Mouse (Mus musculus) urinary bladder, postnatal 25 days (tissue): ENCODE results near the gene Ncoa5.

Experiments
- DNase-seq: peaks from one replicate; pipeline ENCODE4 v3.0.0; 2022; ENCODE audit warnings: low spot score

Ncoa5 gene

GRCm38 (mm10) chr2:165034131-165035057, at the start of gene Ncoa5:
Gene Ncoa5 (minus strand): TSS chr2:165034867.
- DNase-seq, result peak; percentile 95

- no peak for DNase-seq
These were observed 46.6 kb upstream of the Ncoa5 start for GRCm38 (mm10) chr2:165081257-165081656.

- no peak for DNase-seq
These were observed 46.0 kb upstream of the Ncoa5 start for GRCm38 (mm10) chr2:165080657-165081056.

- DNase-seq, result no peak
These were observed 43.9 kb upstream of the Ncoa5 start for GRCm38 (mm10) chr2:165078605-165079004.

- no peak for DNase-seq
These were observed 43.4 kb upstream of the Ncoa5 start for GRCm38 (mm10) chr2:165078045-165078444.

GRCm38 (mm10) chr2:165077055-165077454, 42.4 kb upstream of the Ncoa5 start:
- no peak for DNase-seq

- peak; percentile 71 for DNase-seq
These were observed 40.3 kb upstream of the Ncoa5 start for GRCm38 (mm10) chr2:165074937-165075336.

- no peak for DNase-seq
These were observed 39.6 kb upstream of the Ncoa5 start for GRCm38 (mm10) chr2:165074081-165074884.

- DNase-seq, result no peak
These were observed 38.7 kb upstream of the Ncoa5 start for GRCm38 (mm10) chr2:165073381-165073781.

- peak; percentile 44 for DNase-seq
These were observed 35.6 kb upstream of the Ncoa5 start for GRCm38 (mm10) chr2:165070096-165070816.

GRCm38 (mm10) chr2:165068806-165069205, 34.1 kb upstream of the Ncoa5 start:
- no peak for DNase-seq

- DNase-seq, result no peak
These were observed 29.8 kb upstream of the Ncoa5 start for GRCm38 (mm10) chr2:165064489-165064888.

- no peak for DNase-seq
These were observed 27.2 kb upstream of the Ncoa5 start for GRCm38 (mm10) chr2:165061638-165062433.

GRCm38 (mm10) chr2:165059961-165060360, 25.3 kb upstream of the Ncoa5 start:
- no peak for DNase-seq

GRCm38 (mm10) chr2:165056377-165057085, 21.9 kb upstream of the Ncoa5 start:
- no peak for DNase-seq

- DNase-seq, result no peak
These were observed 21.2 kb upstream of the Ncoa5 start for GRCm38 (mm10) chr2:165055905-165056304.

GRCm38 (mm10) chr2:165054888-165055852, 20.5 kb upstream of the Ncoa5 start, which contains the start of gene Cd40:
Gene Cd40 (plus strand): TSS chr2:165055627.
- peak; percentile 40 for DNase-seq

- no peak for DNase-seq
These were observed 16.9 kb upstream of the Ncoa5 start for GRCm38 (mm10) chr2:165051566-165051965.

- DNase-seq, result no peak
These were observed 16.3 kb upstream of the Ncoa5 start for GRCm38 (mm10) chr2:165050826-165051548.
